Mouse (Mus musculus): ENCODE measurements at regions not wholly inside any gene's neighbourhood (a gene's known extent, or its start where the extent isn't known, plus 50 kb on each side); places are given as distances from the start of the nearest gene placed in this dataset.

DNA sequence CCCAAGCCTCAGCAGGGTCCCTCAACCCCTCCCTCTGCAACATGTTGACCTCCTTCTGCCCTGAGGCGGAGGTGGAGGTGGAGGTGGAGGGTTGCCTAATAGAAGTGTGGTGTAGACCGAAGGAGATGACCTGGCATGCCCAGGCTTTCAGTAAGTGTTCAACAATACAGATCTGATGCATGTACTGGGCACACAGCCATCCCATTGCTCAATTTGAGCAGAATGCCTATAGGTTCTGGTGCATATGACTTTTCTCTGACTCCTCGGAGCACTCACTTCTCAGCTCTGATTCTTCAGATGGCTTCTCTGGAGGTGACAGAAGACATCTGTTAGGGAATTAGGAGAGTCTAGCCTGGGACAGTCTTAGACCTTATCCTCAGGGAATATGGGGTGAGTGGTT is 130.4 kb downstream of the H2afy start:
- no peak for TF ChIP-seq CTCF (IDR thresholded peaks at IDR 0.05; ENCODE audit: low read depth, low read length)
- no peak for TF ChIP-seq POLR2A (IDR thresholded peaks at IDR 0.05; ENCODE audit: extremely low read depth, insufficient read depth, low read length)

Data from liver, adult 2 months (tissue).